Comparison of ENCODE assay signal across 19 mouse cellular contexts in genomic region chr6:115672700-115673099, GRCm38 (mm10).
"Had no signal": no experiment of that assay in that cellular context is flagged by ENCODE, and none has a peak within 500 bp of the region (broad histone marks: within the 10 kb centered on the region; RNA-seq: fewer than 3 reads in every experiment).

No protein-coding gene starts in this region.

- H3K27ac ChIP-seq: kidney, embryonic 15.5 days; left cerebral cortex, adult 2 months; neural tube, embryonic 13.5 days; stomach, embryonic 15.5 days had no signal

- ATAC-seq: midbrain, embryonic 16.5 days had no signal

- H3K27me3 ChIP-seq: kidney, embryonic 15.5 days; neural tube, embryonic 13.5 days; stomach, embryonic 15.5 days had no signal

- H3K9me3 ChIP-seq: kidney, embryonic 15.5 days; neural tube, embryonic 13.5 days; stomach, embryonic 15.5 days had no signal

- H3K4me3 ChIP-seq: kidney, embryonic 15.5 days; left cerebral cortex, adult 2 months; myocyte; neural tube, embryonic 13.5 days; stomach, embryonic 15.5 days had no signal

- H3K4me2 ChIP-seq: kidney, embryonic 15.5 days; lung, embryonic 14.5 days; midbrain, embryonic 11.5 days; neural tube, embryonic 13.5 days; stomach, embryonic 15.5 days had no signal

- H3K9ac ChIP-seq: kidney, embryonic 15.5 days; lung, embryonic 14.5 days; neural tube, embryonic 13.5 days; stomach, embryonic 15.5 days had no signal

- DNase-seq: kidney, adult 11 months; kidney, adult 8-10 months; kidney, postnatal 10 days; kidney, postnatal 36 days; layer of hippocampus, postnatal 36 days; lung, embryonic 14.5 days; lung, postnatal 10 days; lung, postnatal 36 days; retina, postnatal 1 day; right cerebral cortex, postnatal 25 days; spleen, adult 18-20 months; thymus, postnatal 25 days had no signal

- H3K36me3 ChIP-seq: neural tube, embryonic 13.5 days; stomach, embryonic 15.5 days had no signal
